Mouse (Mus musculus): ENCODE results near the gene Plxna2.

- TF ChIP-seq CTCF (IDR thresholded peaks at IDR 0.05; ENCODE audit: insufficient read depth, low read depth, low read length) (no peak), POLR2A (IDR thresholded peaks at IDR 0.05; ENCODE audit: insufficient read depth, low read depth, low read length) (no peak)
Measured at GRCm38 (mm10) chr1:194762896-194763295, 144.9 kb downstream of the Plxna2 start.

All from olfactory bulb, adult 2 months (tissue).